Mouse (Mus musculus) testis, adult 2 months (tissue): Measurements from ENCODE around the gene Slc16a9.

Experiments
- CTCF ChIP-seq: fragments of 200-500 bp; IDR thresholded peaks from 2 replicates; pipeline ENCODE4 v1.5.1; 2012; ENCODE audit warnings: low read depth, mild to moderate bottlenecking, inconsistent platforms, low read length, moderate library complexity; ENCODE audit not compliant: control insufficient read depth, insufficient read depth, insufficient replicate concordance
- POLR2A ChIP-seq: fragments of 200-500 bp; IDR thresholded peaks from 2 replicates; pipeline ENCODE4 v1.6.1; 2012; ENCODE audit warnings: low read depth, mild to moderate bottlenecking, inconsistent platforms, low read length, moderate library complexity; ENCODE audit not compliant: control insufficient read depth

- TF ChIP-seq CTCF (no peak), POLR2A (no peak)
Observed at GRCm38 (mm10) chr10:70305683-70306082, 60.8 kb downstream of the Slc16a9 start.
